Mouse (Mus musculus): ENCODE measurements around the gene Actb.

DNA sequence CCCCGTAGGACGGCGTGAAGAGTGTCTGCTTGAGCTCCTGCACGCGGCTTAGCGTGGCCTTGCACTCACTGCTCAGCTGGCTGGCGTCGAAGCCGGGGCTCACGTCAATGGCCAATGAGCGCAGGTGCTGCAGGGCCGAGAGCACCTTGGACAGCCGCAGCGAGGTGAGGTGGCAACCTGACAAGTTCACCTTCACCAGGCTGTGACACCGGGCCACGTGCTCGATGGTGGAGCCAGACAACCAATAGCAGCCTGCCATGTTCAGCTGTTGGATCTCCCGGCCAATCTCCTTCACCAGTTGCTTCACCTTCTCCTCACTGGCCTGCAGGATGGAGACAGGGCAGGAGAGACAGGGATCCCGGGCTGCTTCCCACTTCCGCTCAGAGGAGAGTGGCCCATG, 19.8 kb downstream of the Actb start:
- no peak for TF ChIP-seq CTCF (IDR thresholded peaks at IDR 0.05)
- no peak for TF ChIP-seq EP300 (IDR thresholded peaks at IDR 0.05)

Data from lung, postnatal 0 days (tissue).